Mouse (Mus musculus) spleen, postnatal 0 days (tissue): ENCODE data around the gene Tmem63b. TPM values are rescaled to one million over a fixed set of nuclear protein-coding genes. Genes with fewer than 3 reads are reported as not detected.

Experiments used
- polyA plus RNA-seq: library from polyadenylated mRNA; unstranded; fragments of >200 nt; fragmentation: Nextera tagmentation; extraction: Ambion mirVana; gene quantifications from 2 replicates; pipeline ENCODE4 v1.2.1, GENCODE M21; 2015

Gene Tmem63b
- 5.7 and 7.3 TPM in 2 replicates for polyA plus RNA-seq

GRCm38 (mm10) chr17:45686716-45687115, at the start of gene Tmem63b:
TSS of gene Tmem63b (minus strand) at chr17:45686905.

GRCm38 (mm10) chr17:45733735-45734301, 47.1 kb upstream of the Tmem63b start, which contains the start of gene 1600014C23Rik:
TSS of gene 1600014C23Rik (minus strand) at chr17:45733844.

GRCm38 (mm10) chr17:45686093-45686619, 549 bp downstream of the Tmem63b start, which contains the start of gene Mrpl14:
TSS of gene Mrpl14 (plus strand) at chr17:45686322.

GRCm38 (mm10) chr17:45659225-45659624, 27.5 kb downstream of the Tmem63b start, which contains the start of gene Capn11:
TSS of gene Capn11 (minus strand) at chr17:45659325.

Other genes with a start within 250 kb of the Tmem63b start
- gene Spats1, start 211.5 kb downstream of the Tmem63b start, polyA plus RNA-seq: 0.27 and 0.49 TPM in 2 replicates
- 4.8 and 5.2 TPM in 2 replicates for gene Aars2, start 180.1 kb downstream of the Tmem63b start, polyA plus RNA-seq
- gene Tcte1, start 163.5 kb downstream of the Tmem63b start, polyA plus RNA-seq: not detected in 2 replicates
- gene Tmem151b, start 137.2 kb downstream of the Tmem63b start, polyA plus RNA-seq: 0.13 TPM in 2 replicates
- gene Nfkbie, start 131.2 kb downstream of the Tmem63b start, polyA plus RNA-seq: 3.7 and 6.2 TPM in 2 replicates
- gene Slc35b2, start 123.0 kb downstream of the Tmem63b start, polyA plus RNA-seq: 51.8 and 57.2 TPM in 2 replicates
- gene Hsp90ab1, start 113.6 kb downstream of the Tmem63b start, polyA plus RNA-seq: 776 and 792 TPM in 2 replicates
- gene Slc29a1, start 87.3 kb downstream of the Tmem63b start, polyA plus RNA-seq: 221 and 224 TPM in 2 replicates
- 0.35 TPM in 1 of 2 replicates, not detected in the other for gene Mymx, start 84.8 kb downstream of the Tmem63b start, polyA plus RNA-seq
- gene Capn11, start 27.6 kb downstream of the Tmem63b start, polyA plus RNA-seq: 0.05 and 0.15 TPM in 2 replicates
- 128 and 137 TPM in 2 replicates for gene Mrpl14, start 583 bp downstream of the Tmem63b start, polyA plus RNA-seq
- gene 1600014C23Rik, start 46.9 kb upstream of the Tmem63b start, polyA plus RNA-seq: not detected in 2 replicates